Mouse (Mus musculus): ENCODE data around the gene R3hdm1. TPM values are rescaled to one million over a fixed set of nuclear protein-coding genes. Genes with fewer than 3 reads are reported as not detected.
"Not testable (repeated sequence)": the region's sequence is repeated elsewhere in the genome, so short reads cannot be mapped to it uniquely, and the experiment has no call there.

Gene R3hdm1
- total RNA-seq, 2 experiments from 2014 or later = 242 to 249 TPM

GRCm38 (mm10) chr1:128120913-128121627 is 18.0 kb downstream of the R3hdm1 start:
- no peak for DNase-seq (ENCODE audit: low spot score in 2 of 2)

DNA sequence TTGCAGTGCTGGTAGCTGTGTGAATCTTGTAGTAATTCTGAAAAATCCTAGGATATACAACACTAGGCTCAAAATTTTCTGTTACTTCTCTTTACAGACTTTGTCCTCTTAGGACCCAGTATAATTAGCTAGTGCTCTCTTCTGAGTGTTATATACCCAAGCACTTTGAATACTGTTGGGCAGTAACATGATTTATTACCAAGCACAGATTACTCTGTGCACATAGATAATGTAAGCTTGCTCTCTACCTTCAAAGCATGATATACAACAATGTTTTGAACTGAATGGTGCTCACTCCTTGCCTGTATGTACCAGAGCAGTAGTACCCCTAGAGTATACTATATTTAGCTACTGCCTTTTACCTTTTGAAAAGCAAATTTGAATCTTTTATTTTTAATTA is 33.1 kb downstream of the R3hdm1 start:
- DNase-seq (ENCODE audit: low spot score in 2 of 2) = not testable (repeated sequence)

- DNase-seq (ENCODE audit: low spot score in 2 of 2) = no peak
These were observed 37.9 kb downstream of the R3hdm1 start for GRCm38 (mm10) chr1:128141039-128141438.

- DNase-seq (ENCODE audit: low spot score in 2 of 2) = no peak
These were observed 38.6 kb downstream of the R3hdm1 start for GRCm38 (mm10) chr1:128141737-128142136.

- no peak for DNase-seq (ENCODE audit: low spot score in 2 of 2)
These were observed 63.9 kb downstream of the R3hdm1 start for GRCm38 (mm10) chr1:128166956-128167355.

GRCm38 (mm10) chr1:128170104-128170503 is 67.0 kb downstream of the R3hdm1 start:
- DNase-seq (ENCODE audit: low spot score in 2 of 2) = no peak

DNA sequence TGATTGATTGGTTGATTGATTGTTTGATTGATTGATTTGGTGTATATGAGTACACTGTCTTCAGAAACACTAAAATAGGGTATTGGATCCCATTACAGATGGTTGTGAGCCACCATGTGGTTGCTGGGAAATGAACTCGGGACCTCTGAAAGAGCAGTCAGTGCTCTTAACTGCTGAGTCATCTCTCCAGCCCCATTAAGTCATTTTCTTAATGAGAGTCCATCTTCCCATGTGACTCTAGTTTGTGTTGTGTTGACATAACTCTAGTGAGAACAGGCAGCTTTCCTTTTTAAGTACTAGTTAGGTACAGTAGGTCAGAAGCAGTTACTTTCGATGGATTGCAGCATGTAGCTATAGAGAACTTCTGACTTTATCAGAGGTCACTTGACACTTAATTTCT is 88.3 kb downstream of the R3hdm1 start:
- no peak for DNase-seq (ENCODE audit: low spot score in 2 of 2)

DNA sequence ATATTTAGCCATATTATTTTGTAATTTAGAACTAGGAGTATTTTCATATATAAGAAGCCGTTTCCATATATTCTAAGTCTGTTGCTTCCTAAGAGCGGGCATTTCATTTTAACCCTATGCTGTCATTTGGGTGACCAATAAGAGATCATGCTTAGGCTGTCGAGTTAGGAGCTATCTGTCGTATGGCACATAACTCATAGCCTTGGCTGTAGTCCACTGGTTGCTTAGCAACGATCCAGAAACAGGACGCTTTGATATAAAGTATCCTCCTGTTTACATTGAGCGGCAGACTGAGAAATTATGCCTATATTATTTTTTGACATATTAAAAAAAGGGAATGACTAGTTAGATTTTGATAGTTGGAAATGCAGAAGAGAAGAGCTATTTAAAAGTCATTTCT is 89.3 kb downstream of the R3hdm1 start:
- DNase-seq (ENCODE audit: low spot score in 2 of 2) = no peak

DNA sequence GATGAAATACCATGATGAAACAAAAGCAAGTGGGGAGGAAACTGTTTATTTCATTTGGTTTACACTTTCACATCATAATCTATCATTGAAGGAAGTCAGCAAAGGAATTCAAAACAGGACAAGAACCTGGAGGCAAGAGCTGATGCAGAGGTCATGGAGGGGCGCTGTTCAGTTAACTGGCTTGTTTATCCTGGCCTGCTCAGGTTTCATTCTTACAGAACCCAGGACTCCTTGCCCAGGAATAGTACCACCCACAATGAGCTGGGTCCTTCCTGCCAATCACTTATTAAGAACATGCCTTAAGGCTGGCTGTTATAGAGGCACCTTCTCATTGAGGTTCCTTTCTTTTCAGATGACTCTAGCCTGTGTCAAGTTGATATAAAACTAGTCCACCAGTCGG is 90.9 kb downstream of the R3hdm1 start:
- no peak for DNase-seq (ENCODE audit: low spot score in 2 of 2)

GRCm38 (mm10) chr1:128197353-128197752 is 94.3 kb downstream of the R3hdm1 start:
- no peak for DNase-seq (ENCODE audit: low spot score in 2 of 2)

GRCm38 (mm10) chr1:128213261-128213660 is 110.2 kb downstream of the R3hdm1 start:
- no peak for DNase-seq (ENCODE audit: low spot score in 2 of 2)

- no peak for DNase-seq (ENCODE audit: low spot score in 2 of 2)
These were observed 118.8 kb downstream of the R3hdm1 start for GRCm38 (mm10) chr1:128221886-128222285.

GRCm38 (mm10) chr1:128223304-128223703 is 120.2 kb downstream of the R3hdm1 start:
- DNase-seq (ENCODE audit: low spot score in 2 of 2) = no peak

DNA sequence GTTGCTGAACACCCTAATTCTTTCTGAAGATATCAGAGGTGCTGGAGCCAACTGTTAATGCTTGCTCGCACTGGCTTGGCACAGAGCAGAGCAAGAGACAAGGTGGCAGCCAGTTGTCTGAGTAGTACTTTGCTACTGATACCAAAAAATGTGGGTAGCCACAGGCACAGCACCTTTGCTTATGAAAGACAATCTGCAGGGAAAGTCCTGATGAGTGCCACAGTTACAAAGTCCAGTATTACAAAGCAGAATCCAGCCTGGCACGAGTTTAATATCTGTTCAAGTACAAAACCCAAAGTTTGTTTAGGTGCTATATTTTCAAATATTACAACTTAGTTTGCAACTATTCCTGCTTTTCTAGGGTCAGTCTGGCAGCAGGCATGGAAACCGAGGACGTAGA is 132.1 kb downstream of the R3hdm1 start:
- no peak for DNase-seq (ENCODE audit: low spot score in 2 of 2)

DNA sequence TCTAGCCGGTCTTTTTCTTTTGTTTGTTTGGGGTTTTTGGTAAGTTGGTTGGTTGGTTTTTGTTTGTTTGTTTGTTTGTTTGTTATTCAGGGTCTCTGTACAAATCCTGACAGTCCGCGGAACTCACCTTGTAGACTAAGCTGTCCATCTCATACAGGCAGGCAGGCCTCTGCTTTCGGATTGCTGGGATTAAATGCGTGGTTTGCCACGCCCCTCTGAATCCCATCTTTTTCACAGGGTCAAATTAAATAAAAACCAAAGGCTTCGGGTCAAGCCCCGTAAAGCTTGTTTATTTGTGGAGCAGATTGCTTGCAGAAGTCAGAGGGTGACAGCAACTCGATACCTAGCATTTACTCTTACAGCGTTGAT is 140.5 kb downstream of the R3hdm1 start, which contains the start of gene Ubxn4:
Ubxn4 (plus strand) TSS at position 338 of the 369 bp plus-strand sequence.
- DNase-seq (ENCODE audit: low spot score in 2 of 2) = no peak

DNA sequence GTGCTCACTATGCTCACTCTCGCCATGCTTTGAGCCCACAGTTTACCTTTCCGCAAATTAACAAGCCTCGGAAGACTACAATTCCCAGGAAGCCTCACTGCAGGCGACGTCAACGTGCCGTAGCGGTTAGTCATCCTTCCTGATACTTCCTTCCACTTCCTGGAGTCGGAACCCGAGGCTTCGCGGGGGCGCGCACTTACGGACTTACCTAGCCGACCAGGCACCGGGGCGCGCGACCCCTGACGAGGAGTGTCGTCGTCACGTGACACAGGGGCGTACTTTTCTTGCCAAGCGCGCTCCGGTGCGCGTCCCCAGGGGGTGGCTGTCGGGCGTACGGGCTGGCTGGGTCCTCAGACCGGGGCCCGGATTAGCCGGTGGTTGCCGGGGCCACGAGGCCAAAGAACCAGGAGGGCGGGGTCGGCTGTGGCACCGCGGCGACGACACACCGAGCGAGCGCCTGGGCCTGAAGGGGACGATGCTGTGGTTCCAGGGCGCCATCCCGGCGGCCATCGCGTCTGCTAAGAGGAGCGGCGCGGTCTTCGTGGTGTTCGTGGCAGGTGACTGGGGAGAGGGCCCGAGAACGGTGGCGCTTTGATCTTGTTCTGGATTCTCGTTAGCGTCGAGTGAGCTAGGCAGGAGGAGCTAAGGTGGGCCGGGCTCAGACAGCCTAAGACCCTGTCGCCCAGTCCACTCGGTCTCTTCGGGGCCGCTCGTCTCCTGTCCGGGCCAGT is 141.1 kb downstream of the R3hdm1 start:
- DNase-seq (ENCODE audit: low spot score in 2 of 2) = peak; percentile 88 to 92

DNA sequence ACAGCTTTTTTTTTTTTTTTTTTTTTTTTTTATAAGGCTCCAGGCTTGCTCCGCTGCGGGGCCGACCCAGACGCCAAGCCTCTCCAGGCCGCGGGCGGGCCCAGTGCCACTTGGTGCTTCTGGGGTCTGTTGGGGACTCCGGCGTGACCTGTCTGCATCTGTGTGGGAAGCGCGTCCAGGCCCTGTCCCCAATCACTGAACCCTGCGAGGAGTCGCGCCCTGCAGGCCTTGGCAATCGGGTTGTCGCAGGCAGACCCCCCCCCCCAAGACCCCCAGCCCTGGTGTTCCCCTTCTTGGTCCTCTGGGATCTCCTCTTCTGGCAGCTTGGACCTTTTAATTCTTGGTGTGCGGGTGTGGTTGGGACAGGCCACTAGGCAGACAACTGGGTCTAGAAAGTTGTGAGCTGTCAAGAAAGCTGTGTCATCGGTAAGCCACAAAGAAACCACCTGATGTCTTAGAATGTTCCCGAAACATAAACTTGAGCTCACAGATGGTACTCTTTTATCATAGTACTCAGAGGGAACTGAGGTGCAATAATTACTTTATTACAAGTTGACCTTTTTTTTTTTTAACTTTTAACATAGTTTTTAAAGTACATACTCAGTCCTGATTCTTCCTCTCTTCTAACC is 141.7 kb downstream of the R3hdm1 start:
- no peak for DNase-seq (ENCODE audit: low spot score in 2 of 2)

DNA sequence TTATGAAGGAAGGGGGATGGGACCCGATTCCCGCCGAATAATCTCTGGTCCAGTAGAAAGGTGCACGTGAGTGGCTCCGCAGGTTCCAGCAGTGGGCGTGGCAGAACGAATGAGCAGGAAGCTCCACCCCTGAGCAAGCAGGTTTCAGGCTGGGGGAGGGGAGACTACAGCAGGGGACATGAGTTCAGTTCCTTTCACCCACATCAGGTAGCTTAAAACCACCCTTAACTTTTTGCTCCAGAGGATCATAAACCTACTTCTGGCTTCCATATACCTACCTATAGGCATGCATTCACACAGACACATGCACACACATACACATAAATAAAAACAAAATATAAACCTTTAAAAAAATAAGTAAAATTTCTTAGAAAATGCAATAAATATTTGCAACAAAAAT is 164.0 kb downstream of the R3hdm1 start:
- not testable (repeated sequence) for DNase-seq (ENCODE audit: low spot score in 2 of 2)

DNA sequence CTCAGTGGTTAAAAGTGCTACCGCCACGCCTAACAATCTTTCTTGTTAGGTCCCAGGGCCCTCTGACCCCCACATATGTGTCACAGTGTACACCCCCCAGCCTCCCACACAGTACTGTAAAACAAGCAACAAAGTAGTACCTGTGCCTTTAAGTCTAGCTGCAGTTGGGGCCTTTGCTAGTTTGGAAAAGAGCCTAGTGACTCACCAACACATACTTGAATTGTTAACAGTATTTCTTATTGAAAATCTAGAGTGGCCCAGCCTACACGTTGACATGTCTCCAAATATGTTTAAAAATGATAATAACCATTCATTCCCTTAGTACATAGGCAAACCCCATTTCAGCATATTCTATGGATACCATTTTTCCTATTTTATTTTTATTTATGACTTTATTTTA is 167.6 kb downstream of the R3hdm1 start:
- no peak for DNase-seq (ENCODE audit: low spot score in 2 of 2)

GRCm38 (mm10) chr1:128275908-128276307 is 172.8 kb downstream of the R3hdm1 start:
- no peak for DNase-seq (ENCODE audit: low spot score in 2 of 2)

GRCm38 (mm10) chr1:128278563-128278962 is 175.5 kb downstream of the R3hdm1 start:
- no peak for DNase-seq (ENCODE audit: low spot score in 2 of 2)

- DNase-seq (ENCODE audit: low spot score in 2 of 2) = no peak
These were observed 178.7 kb downstream of the R3hdm1 start for GRCm38 (mm10) chr1:128281753-128282152.
